Mouse (Mus musculus) heart, adult 11 months (tissue): ENCODE data around the gene Cdc6.
"Not testable (repeated sequence)": the region's sequence is repeated elsewhere in the genome, so short reads cannot be mapped to it uniquely, and the experiment has no call there.

Experiments
- DNase-seq: peaks from one replicate; pipeline ENCODE4 v3.0.0; 2022

Gene Cdc6

GRCm38 (mm10) chr11:98910415-98910814, 2.8 kb downstream of the Cdc6 start:
- peak; percentile 93 for DNase-seq

GRCm38 (mm10) chr11:98911498-98911897, 3.9 kb downstream of the Cdc6 start:
- DNase-seq: no peak

DNA sequence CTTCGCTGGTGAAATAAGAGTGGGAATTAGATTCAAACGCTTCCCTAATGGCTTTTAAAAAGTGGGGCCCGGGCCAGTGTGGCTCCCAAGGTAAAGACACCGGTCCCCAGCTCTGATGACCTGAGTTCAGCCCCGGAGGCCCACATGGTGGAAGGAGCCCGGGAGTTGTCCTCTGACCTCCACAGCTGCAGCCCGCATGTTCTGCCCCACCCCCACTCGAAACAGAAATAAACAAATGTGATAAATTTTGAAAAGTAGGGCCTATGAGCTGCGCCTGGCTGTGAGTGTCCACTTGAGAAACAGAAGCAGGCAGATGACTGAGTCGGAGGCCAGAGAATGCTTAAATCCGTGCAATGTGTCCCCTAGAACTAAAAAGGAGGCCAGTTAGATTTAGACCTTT, 6.6 kb downstream of the Cdc6 start:
- DNase-seq: peak; percentile 93

- not testable (repeated sequence) for DNase-seq
Measured at GRCm38 (mm10) chr11:98916376-98916775, 8.8 kb downstream of the Cdc6 start.

GRCm38 (mm10) chr11:98917428-98918005, 9.9 kb downstream of the Cdc6 start:
- DNase-seq: peak; percentile 95

- DNase-seq: peak; percentile 98
Measured at GRCm38 (mm10) chr11:98918231-98918630, 10.6 kb downstream of the Cdc6 start.

- DNase-seq: peak; percentile 93
Measured at GRCm38 (mm10) chr11:98919009-98919408, 11.4 kb downstream of the Cdc6 start.

DNA sequence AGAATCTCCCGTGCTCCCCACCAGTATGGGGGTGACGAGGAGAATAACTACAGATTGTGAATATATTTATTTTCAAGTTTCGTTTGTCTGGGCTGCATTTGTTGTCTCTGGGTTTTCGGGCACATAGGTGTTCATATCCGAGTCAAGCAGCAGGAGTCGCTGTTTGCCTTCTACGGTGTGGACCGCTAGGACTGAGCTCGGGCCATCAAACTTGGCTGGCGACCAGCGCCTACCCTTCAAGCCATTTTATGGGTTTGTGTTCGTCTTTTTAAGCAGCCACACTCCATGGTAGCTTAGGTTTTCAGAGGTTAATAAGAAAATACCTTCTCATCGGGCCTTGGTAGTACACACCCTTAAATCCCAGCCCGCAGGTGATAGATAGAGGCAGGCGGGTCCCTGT, 14.2 kb downstream of the Cdc6 start:
- peak; percentile 91 for DNase-seq

- DNase-seq: peak; percentile 96
Measured at GRCm38 (mm10) chr11:98922307-98922706, 14.7 kb downstream of the Cdc6 start.

DNA sequence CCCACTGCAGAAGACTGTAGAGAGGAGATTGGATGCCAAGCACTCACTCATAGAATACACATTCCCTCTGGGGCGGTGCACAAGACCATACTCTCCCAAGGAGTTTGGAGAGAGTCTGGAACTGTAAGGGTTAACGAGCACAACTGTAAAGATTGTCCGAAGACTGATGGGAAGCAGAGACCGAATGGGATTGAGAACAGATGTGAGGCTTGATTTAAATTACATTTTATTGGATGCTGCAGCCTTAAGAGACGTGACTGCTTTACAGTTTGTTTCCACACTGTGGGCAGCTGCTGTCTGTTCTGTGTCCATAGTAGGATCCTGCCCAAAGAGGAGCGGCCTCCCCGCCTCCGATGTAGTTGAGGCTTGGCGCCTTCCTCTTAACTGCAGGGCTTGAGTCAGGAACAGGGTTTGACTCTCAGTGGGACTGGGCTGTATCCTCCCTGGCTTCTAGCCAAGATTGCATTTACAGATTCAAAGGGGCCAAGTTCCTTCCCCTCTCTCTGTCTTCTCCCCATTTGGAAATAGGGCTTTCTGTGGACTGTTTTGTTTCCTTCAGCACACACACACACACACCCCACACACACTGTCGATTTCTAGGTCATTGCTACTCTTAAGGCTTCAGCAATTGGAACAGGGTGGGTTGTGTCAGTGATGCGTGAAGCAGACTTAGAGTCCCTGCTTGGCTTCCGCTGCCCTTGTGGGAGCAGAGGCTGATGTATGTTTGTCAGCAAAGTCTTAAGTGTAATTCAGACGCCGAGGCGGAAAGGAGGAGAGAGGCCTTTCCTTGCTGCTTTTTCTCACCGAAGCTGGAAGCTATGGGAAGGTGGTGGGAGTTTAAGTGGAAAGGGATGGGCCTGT, 15.5 kb downstream of the Cdc6 start:
- DNase-seq: peak; percentile 95

DNA sequence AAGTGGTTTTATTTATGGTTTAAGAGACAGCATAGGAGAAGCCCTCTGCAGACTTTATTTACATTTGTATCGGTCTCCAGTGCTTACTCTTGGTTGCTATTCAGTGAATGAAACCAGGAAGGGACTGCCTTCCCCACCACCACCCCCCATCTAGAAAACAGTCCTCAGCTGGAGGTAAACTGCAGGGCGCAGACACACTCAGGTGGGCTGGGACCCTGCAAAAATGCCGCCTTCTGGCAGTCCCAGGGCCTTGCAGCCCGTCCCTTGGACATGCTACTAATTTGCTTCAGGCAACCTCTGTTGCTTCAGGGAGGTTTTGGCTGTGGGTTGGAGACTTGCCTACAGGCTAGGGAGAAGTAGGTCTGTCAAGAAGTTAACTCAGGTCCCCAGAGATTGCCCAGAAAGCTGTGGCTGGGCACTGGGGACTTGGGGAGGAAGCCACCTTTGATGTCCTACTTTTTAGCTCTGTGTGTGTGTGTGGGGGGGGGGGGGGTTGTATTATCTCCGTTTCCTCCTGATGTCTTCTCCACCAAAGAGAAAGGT, 17.1 kb downstream of the Cdc6 start:
- no peak for DNase-seq

DNA sequence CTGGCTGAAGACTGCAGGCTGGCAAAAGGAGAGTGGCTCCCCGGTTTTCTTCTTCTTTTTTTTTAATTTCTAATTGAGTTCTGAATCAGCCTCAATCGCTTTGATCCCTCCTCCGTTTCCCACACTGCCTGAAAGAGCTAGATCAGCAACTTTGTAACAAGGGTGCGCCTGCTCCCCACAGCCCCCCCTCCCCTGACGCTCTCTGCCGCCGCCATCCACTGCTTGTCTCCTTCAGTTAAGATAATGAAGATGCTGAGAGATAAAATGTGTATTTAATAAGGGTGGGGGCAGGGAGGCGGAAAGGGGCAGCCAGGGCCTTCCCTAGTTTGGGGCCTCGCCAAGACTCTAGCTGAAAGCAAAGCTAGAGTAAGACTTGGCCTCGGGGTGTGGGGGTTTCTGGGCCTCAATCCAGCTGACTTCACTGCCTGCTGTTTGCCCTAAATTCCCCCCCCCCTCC, 17.7 kb downstream of the Cdc6 start:
- DNase-seq: peak; percentile 95

- DNase-seq: peak; percentile 93
Measured at GRCm38 (mm10) chr11:98925868-98926311, 18.3 kb downstream of the Cdc6 start.

GRCm38 (mm10) chr11:98926553-98926952, 19.0 kb downstream of the Cdc6 start:
- peak; percentile 80 for DNase-seq

GRCm38 (mm10) chr11:98927438-98928076, 20.0 kb downstream of the Cdc6 start, which contains the start of gene Rara:
Gene Rara (plus strand): TSS chr11:98927818.
- peak; percentile 92 for DNase-seq

GRCm38 (mm10) chr11:98928186-98928893, 20.7 kb downstream of the Cdc6 start:
- DNase-seq: peak; percentile 92

GRCm38 (mm10) chr11:98929503-98929902, 21.9 kb downstream of the Cdc6 start:
- peak; percentile 95 for DNase-seq

DNA sequence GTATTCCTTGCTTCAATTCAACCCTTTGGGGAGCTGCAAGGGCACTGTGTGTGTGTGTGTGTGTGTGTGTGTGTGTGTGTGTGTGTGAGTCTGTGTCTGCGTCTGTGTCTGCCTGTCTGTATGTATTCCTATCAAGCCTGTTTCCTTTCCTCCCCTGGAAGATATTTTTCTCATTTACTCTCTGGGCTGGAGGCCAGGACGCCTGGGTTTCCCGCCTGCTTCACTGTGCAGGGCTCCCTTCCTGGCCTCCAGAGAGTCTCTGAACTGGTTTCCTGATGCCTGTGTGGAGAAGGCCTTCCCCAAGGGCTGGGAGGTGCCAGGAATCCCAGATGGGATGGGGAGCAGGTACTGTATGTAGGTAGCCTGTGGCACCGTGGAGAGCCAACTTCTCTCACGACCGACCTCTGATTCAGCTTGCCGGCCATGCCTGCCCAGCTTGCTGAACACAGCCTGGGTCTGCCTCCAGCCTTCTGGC, 22.6 kb downstream of the Cdc6 start:
- DNase-seq: peak; percentile 96

GRCm38 (mm10) chr11:98930773-98931512, 23.3 kb downstream of the Cdc6 start:
- peak; percentile 97 for DNase-seq

DNA sequence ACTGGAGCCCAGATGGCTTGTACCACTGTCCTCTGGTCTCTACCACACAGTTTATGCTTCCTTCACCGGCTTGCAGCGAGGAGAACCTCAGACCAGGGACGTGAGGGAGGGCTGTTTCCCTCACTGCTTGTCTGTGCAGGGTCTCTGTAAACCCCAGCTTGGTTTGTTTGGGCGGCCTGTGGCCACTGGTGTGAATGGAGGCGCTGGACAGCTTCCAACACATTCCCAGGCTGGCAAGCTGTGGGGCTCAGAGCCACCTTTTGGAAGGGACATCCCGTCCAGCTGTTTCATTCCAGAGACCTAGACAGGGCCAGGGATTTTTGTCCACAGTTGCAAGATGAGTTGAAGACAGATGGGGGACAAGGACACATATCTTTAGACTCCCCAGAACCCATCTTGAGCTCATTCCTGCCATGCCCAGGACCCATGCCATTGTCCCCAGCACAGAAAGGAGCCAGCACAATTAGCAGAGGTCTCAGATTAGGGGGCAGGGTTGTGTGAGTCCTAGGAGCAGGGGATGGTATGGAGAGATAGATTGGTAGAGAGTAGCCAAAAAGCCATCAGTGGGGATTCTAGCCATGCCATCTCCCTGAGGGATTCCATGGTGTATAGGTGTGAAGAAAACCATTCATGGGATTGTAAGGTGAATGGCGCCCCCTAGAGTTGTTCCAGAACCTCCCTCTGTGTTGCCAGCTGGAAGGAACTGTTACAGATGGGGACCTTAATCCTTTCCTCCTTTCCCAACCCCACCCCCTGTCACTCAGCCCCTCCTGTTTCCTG, 24.1 kb downstream of the Cdc6 start:
- DNase-seq: peak; percentile 94
